18 mouse cellular contexts compared by ENCODE assay signal in genomic region chr6:129575315-129575714, GRCm38 (mm10). TPM values are rescaled to one million over a fixed set of nuclear protein-coding genes. Genes with fewer than 3 reads are reported as not detected.
A peak's percentile ranks its signal among the peaks of the same experiment; 100 is the strongest.
DNase-seq lines count a peak whose midpoint lies in the region; ATAC-seq and TF ChIP-seq lines count a peak whose summit lies in the region.
"Had no signal": no experiment of that assay in that cellular context is flagged by ENCODE, and none has a peak within 500 bp of the region (broad histone marks: within the 10 kb centered on the region; RNA-seq: fewer than 3 reads in every experiment).

No protein-coding gene starts in this region.

- H3K9me3 ChIP-seq in kidney, embryonic 14.5 days (ENCODE audit: control insufficient read depth, low read length), result no peaks in the 10 kb centered on the region
- H3K9me3 ChIP-seq: hindbrain, embryonic 10.5 days; liver, embryonic 12.5 days; midbrain, embryonic 10.5 days; neural tube, embryonic 12.5 days; stomach, embryonic 15.5 days had no signal

- H3K9ac ChIP-seq in kidney, embryonic 14.5 days (ENCODE audit: low read depth, low read length), result no peak overlapping the region
- H3K9ac ChIP-seq: forebrain, postnatal 0 days; liver, embryonic 12.5 days; neural tube, embryonic 12.5 days; stomach, embryonic 15.5 days had no signal

- H3K4me3 ChIP-seq in kidney, adult 2 months (ENCODE audit: insufficient read depth, low read depth, low read length), result no peak overlapping the region
- no peak overlapping the region for H3K4me3 ChIP-seq in kidney, embryonic 14.5 days (ENCODE audit: low read length)
- H3K4me3 ChIP-seq: hindbrain, embryonic 10.5 days; liver, embryonic 12.5 days; midbrain, embryonic 10.5 days; neural tube, embryonic 12.5 days; stomach, embryonic 15.5 days had no signal

- no peaks in the 10 kb centered on the region for H3K36me3 ChIP-seq in kidney, adult 2 months (ENCODE audit: control insufficient read depth, insufficient read depth, low read length)
- no peaks in the 10 kb centered on the region for H3K36me3 ChIP-seq in kidney, embryonic 14.5 days (ENCODE audit: control insufficient read depth, insufficient read depth, low read length)
- H3K36me3 ChIP-seq: hindbrain, embryonic 10.5 days; liver, embryonic 12.5 days; midbrain, embryonic 10.5 days; neural tube, embryonic 12.5 days; stomach, embryonic 15.5 days had no signal

- H3K4me1 ChIP-seq in kidney, adult 2 months (ENCODE audit: control insufficient read depth, insufficient read depth, low read length), result no peaks in the 10 kb centered on the region
- H3K4me1 ChIP-seq in kidney, embryonic 14.5 days (ENCODE audit: control insufficient read depth, insufficient read depth, low read length), result no peaks in the 10 kb centered on the region
- H3K4me1 ChIP-seq: hindbrain, embryonic 10.5 days; liver, embryonic 12.5 days; midbrain, embryonic 10.5 days; neural tube, embryonic 12.5 days; stomach, embryonic 15.5 days had no signal

- no peak overlapping the region for H3K27ac ChIP-seq in kidney, adult 2 months (ENCODE audit: insufficient read depth, low read depth, low read length)
- no peak overlapping the region for H3K27ac ChIP-seq in kidney, embryonic 14.5 days (ENCODE audit: low read depth, low read length)
- H3K27ac ChIP-seq: hindbrain, embryonic 10.5 days; liver, embryonic 12.5 days; midbrain, embryonic 10.5 days; neural tube, embryonic 12.5 days; stomach, embryonic 15.5 days had no signal

- peak; percentile 22 for DNase-seq in kidney, adult 2 months
- peak; percentile 23 for DNase-seq in retina, embryonic 14.5 days (ENCODE audit: low spot score)
- DNase-seq in retina, postnatal 1 day, result no peak
- peak; percentile 27 for DNase-seq in brain, adult 2 months (ENCODE audit: low read depth, low spot score)
- DNase-seq in cerebellum, adult 8-10 months, result no peak
- no peak for DNase-seq in thymus, postnatal 0 days (ENCODE audit: low spot score)
- no peak for DNase-seq in ovary, adult 18-20 months (ENCODE audit: low spot score)
- DNase-seq: adrenal gland, adult 2 months; forebrain, postnatal 0 days; right cerebral cortex, postnatal 25 days; thymus, postnatal 4 days had no signal

- TF ChIP-seq POLR2A in kidney, adult 2 months (IDR thresholded peaks at IDR 0.05; ENCODE audit: low read depth, low read length), result no peak

- TF ChIP-seq CTCF in kidney, adult 2 months (conservative IDR thresholded peaks at IDR 0.05; ENCODE audit: insufficient read depth, insufficient read length, low read depth, low read length), result no peak

- no peaks in the 10 kb centered on the region for H3K27me3 ChIP-seq in kidney, adult 2 months (replicated peaks; ENCODE audit: control insufficient read depth, insufficient read depth, low read length)
- no peaks in the 10 kb centered on the region for H3K27me3 ChIP-seq in kidney, embryonic 14.5 days (ENCODE audit: control insufficient read depth, insufficient read depth, low read length)
- H3K27me3 ChIP-seq: liver, embryonic 12.5 days; neural tube, embryonic 12.5 days; stomach, embryonic 15.5 days had no signal

- no peak for ATAC-seq in kidney, embryonic 14.5 days (ENCODE audit: low FRiP score, low TSS enrichment)
- ATAC-seq: forebrain, postnatal 0 days; liver, embryonic 12.5 days had no signal

- WGBS in kidney, adult 2 months, result 13% methylated on average over 2 of the region's 2 CpGs
- WGBS in kidney, embryonic 14.5 days, result 22% methylated on average over 2 of the region's 2 CpGs

- no peak overlapping the region for H3K4me2 ChIP-seq in kidney, embryonic 14.5 days (replicated peaks; ENCODE audit: low read depth, low read length)
- H3K4me2 ChIP-seq: liver, embryonic 12.5 days; neural tube, embryonic 12.5 days; stomach, embryonic 15.5 days had no signal

RNA-seq across cellular contexts. Expression of gene Klre1, which starts 2.4 kb away (rescaled TPM):
- 0.30 TPM in 1 of 2 replicates, not detected in the other for polyA plus RNA-seq in kidney, adult 2 months (2012; rRNA removed)
- not detected in 2 replicates for polyA plus RNA-seq in kidney, embryonic 14.5 days (2014; fragmentation: Nextera tagmentation; extraction: Ambion mirVana)
- 0.45 and 0.74 TPM in 2 replicates for polyA plus RNA-seq in thymus, postnatal 0 days (2015; fragmentation: Nextera tagmentation; extraction: Ambion mirVana)
- polyA plus RNA-seq: adrenal gland, adult 2 months; forebrain, postnatal 0 days; hindbrain, embryonic 10.5 days; kidney, embryonic 16.5 days; liver, embryonic 12.5 days; midbrain, embryonic 10.5 days; neural tube, embryonic 12.5 days; stomach, embryonic 15.5 days had no signal

RNA-seq across cellular contexts. Expression of gene Klrd1, which starts 16.3 kb away (rescaled TPM):
- 0.72 TPM in 1 of 2 replicates, not detected in the other for polyA plus RNA-seq in kidney, adult 2 months (2012; rRNA removed)
- not detected in 2 replicates for polyA plus RNA-seq in kidney, embryonic 14.5 days (2014; fragmentation: Nextera tagmentation; extraction: Ambion mirVana)
- 9.1 and 12.2 TPM in 2 replicates for polyA plus RNA-seq in thymus, postnatal 0 days (2015; fragmentation: Nextera tagmentation; extraction: Ambion mirVana)
- polyA plus RNA-seq: forebrain, postnatal 0 days; hindbrain, embryonic 10.5 days; neural tube, embryonic 12.5 days had no signal

RNA-seq across cellular contexts. Expression of gene Gabarapl1, which starts 42.4 kb away (rescaled TPM):
- 648 and 804 TPM in 2 replicates for polyA plus RNA-seq in kidney, adult 2 months (2012; rRNA removed)
- polyA plus RNA-seq in kidney, embryonic 14.5 days (2014; fragmentation: Nextera tagmentation; extraction: Ambion mirVana), result 16.7 and 22.4 TPM in 2 replicates
- 32.0 and 34.1 TPM in 2 replicates for polyA plus RNA-seq in thymus, postnatal 0 days (2015; fragmentation: Nextera tagmentation; extraction: Ambion mirVana)

RNA-seq across cellular contexts. Expression of gene Klrk1, which starts 48.3 kb away (rescaled TPM):
- 0.18 and 0.41 TPM in 2 replicates for polyA plus RNA-seq in kidney, adult 2 months (2012; rRNA removed)
- polyA plus RNA-seq in kidney, embryonic 14.5 days (2014; fragmentation: Nextera tagmentation; extraction: Ambion mirVana), result not detected in 2 replicates
- polyA plus RNA-seq in thymus, postnatal 0 days (2015; fragmentation: Nextera tagmentation; extraction: Ambion mirVana), result 4.5 and 4.8 TPM in 2 replicates
- polyA plus RNA-seq: adrenal gland, adult 2 months; forebrain, postnatal 0 days had no signal

Comparison
In these comparisons a context has a peak if more than half of its experiments do, and no peak if none do; other contexts are left out.
1. DNase-seq: peak in kidney, adult 2 months (single experiment), retina, embryonic 14.5 days (single experiment) and brain, adult 2 months (single experiment); none in retina, postnatal 1 day (single experiment), cerebellum, adult 8-10 months (single experiment), thymus, postnatal 0 days (single experiment) and ovary, adult 18-20 months (single experiment).
2. RNA of gene Gabarapl1, which starts 42.4 kb away (polyA plus RNA-seq): 648 to 804 TPM in kidney, adult 2 months; 32.0 to 34.1 TPM in thymus, postnatal 0 days and 16.7 to 22.4 TPM in kidney, embryonic 14.5 days; every median in the first group is over 10 times any median in the second.